Mouse (Mus musculus): ENCODE data around the gene Gpr26.

DNA sequence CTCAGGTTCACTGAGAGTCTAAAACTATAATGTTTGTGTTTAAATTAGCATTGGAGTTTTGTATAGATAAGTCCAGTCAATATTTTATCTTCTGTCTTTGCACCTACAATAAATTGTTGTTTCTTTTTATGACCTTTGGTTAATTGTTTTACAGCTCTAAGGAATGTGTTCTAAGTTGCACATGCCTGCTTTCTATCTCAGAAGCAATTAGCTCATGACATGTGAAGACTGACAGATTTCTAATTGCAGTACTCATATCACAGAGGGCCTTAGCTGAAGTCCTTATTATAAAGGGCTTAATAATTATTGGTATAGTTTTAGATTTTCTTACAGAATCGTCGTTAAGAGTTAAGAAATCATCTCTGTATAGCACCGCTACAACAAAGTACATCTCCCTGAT is 49.7 kb downstream of the Gpr26 start:
- TF ChIP-seq CTCF (IDR thresholded peaks at IDR 0.05; ENCODE audit: control insufficient read depth, insufficient read depth, insufficient read length): no peak
- TF ChIP-seq MYOG (IDR thresholded peaks at IDR 0.05; ENCODE audit: control insufficient read depth, extremely low read depth, insufficient read length): no peak
- TF ChIP-seq MAX (IDR thresholded peaks at IDR 0.05): no peak
- TF ChIP-seq USF1 (IDR thresholded peaks at IDR 0.05; ENCODE audit: low read depth): no peak
